Mouse (Mus musculus): ENCODE results near the gene Tmem59. TPM values are rescaled to one million over a fixed set of nuclear protein-coding genes. Genes with fewer than 3 reads are reported as not detected.
A peak's percentile ranks its signal among the peaks of the same experiment; 100 is the strongest.

The Tmem59 gene
- 423 and 430 TPM in 2 replicates for polyA plus RNA-seq (2015; fragmentation: Nextera tagmentation; extraction: Ambion mirVana)

GRCm38 (mm10) chr4:107178182-107178829, at the start of gene Tmem59:
TSS of gene Tmem59 (plus strand) at chr4:107178399.
- Histone ChIP-seq H3K27me3 (no peaks in the 10 kb centered on the region), H3K9me3 (no peaks in the 10 kb centered on the region)
- WGBS, result under 1% methylated on average over 48 of the region's 49 CpGs

GRCm38 (mm10) chr4:107129373-107129772, 48.8 kb upstream of the Tmem59 start:
- Histone ChIP-seq H3K4me2 (replicated peaks) (no peak overlapping the region), H3K27me3 (no peaks in the 10 kb centered on the region), H3K9ac (no peak overlapping the region), H3K9me3 (no peaks in the 10 kb centered on the region), H3K27ac (no peak overlapping the region), H3K4me3 (no peak overlapping the region), H3K36me3 (no peaks in the 10 kb centered on the region), H3K4me1 (peaks cover 27% of the 10 kb centered on the region)
- no peak for ATAC-seq (ENCODE audit: low FRiP score, low read depth)
- 80% methylated on average over 8 of the region's 8 CpGs for WGBS

More at GRCm38 (mm10) chr4:107178182-107178829, at the start of gene Tmem59:
- Histone ChIP-seq H3K9ac (peak within 1 kb of the TSS; percentile 93), H3K4me1 (peaks cover 41% of the 10 kb centered on the region), H3K4me3 (peak within 1 kb of the TSS; percentile 96), H3K4me2 (replicated peaks) (peak within 1 kb of the TSS; percentile 81), H3K36me3 (peaks cover 17% of the 10 kb centered on the region), H3K27ac (peak within 1 kb of the TSS; percentile 96)
- peak; percentile 96 for ATAC-seq (ENCODE audit: low FRiP score, low read depth)

- Histone ChIP-seq H3K4me3 (no peak overlapping the region), H3K27ac (no peak overlapping the region), H3K4me1 (peaks cover 19% of the 10 kb centered on the region), H3K36me3 (no peaks in the 10 kb centered on the region), H3K27me3 (no peaks in the 10 kb centered on the region), H3K4me2 (replicated peaks) (no peak overlapping the region), H3K9me3 (no peaks in the 10 kb centered on the region), H3K9ac (no peak overlapping the region)
- ATAC-seq (ENCODE audit: low FRiP score, low read depth), result no peak
- 33% methylated on average over 9 of the region's 9 CpGs for WGBS
Measured at GRCm38 (mm10) chr4:107130534-107130933, 47.7 kb upstream of the Tmem59 start.

GRCm38 (mm10) chr4:107134891-107135290, 43.3 kb upstream of the Tmem59 start:
- Histone ChIP-seq H3K4me1 (peaks cover 45% of the 10 kb centered on the region), H3K4me3 (no peak overlapping the region), H3K27me3 (peaks cover 14% of the 10 kb centered on the region), H3K36me3 (no peaks in the 10 kb centered on the region; the same call in 1 of the 2 replicates), H3K4me2 (replicated peaks) (no peak overlapping the region), H3K9ac (no peak overlapping the region), H3K27ac (no peak overlapping the region), H3K9me3 (no peaks in the 10 kb centered on the region)
- no peak for ATAC-seq (ENCODE audit: low FRiP score, low read depth)
- WGBS, result 85% methylated on average over 3 of the region's 3 CpGs

- Histone ChIP-seq H3K27ac (no peak overlapping the region), H3K9me3 (no peaks in the 10 kb centered on the region), H3K36me3 (no peaks in the 10 kb centered on the region; the same call in 1 of the 2 replicates), H3K4me3 (no peak overlapping the region), H3K27me3 (peaks cover 14% of the 10 kb centered on the region), H3K4me2 (replicated peaks) (no peak overlapping the region), H3K9ac (no peak overlapping the region), H3K4me1 (peaks cover 48% of the 10 kb centered on the region)
- no peak for ATAC-seq (ENCODE audit: low FRiP score, low read depth)
- WGBS, result 64% methylated on average over 5 of the region's 5 CpGs
Measured at GRCm38 (mm10) chr4:107135663-107136062, 42.5 kb upstream of the Tmem59 start.

- Histone ChIP-seq H3K9me3 (no peaks in the 10 kb centered on the region), H3K27me3 (peaks cover 14% of the 10 kb centered on the region), H3K4me3 (no peak overlapping the region), H3K27ac (no peak overlapping the region), H3K4me1 (peaks cover 48% of the 10 kb centered on the region), H3K9ac (no peak overlapping the region), H3K4me2 (replicated peaks) (no peak overlapping the region), H3K36me3 (no peaks in the 10 kb centered on the region; the same call in 1 of the 2 replicates)
- ATAC-seq (ENCODE audit: low FRiP score, low read depth), result no peak
- WGBS, result 51% methylated on average over 3 of the region's 3 CpGs
Measured at GRCm38 (mm10) chr4:107136531-107136930, 41.7 kb upstream of the Tmem59 start.

- Histone ChIP-seq H3K9me3 (no peaks in the 10 kb centered on the region), H3K4me3 (no peak overlapping the region), H3K9ac (peak overlapping the region; percentile 13; the same call in 1 of the 2 replicates), H3K4me2 (replicated peaks) (no peak overlapping the region), H3K27ac (no peak overlapping the region), H3K36me3 (peaks cover 10% of the 10 kb centered on the region), H3K27me3 (peaks cover 14% of the 10 kb centered on the region), H3K4me1 (peaks cover 50% of the 10 kb centered on the region)
- no peak for ATAC-seq (ENCODE audit: low FRiP score, low read depth)
- 26% methylated on average over 37 of the region's 37 CpGs for WGBS
Measured at GRCm38 (mm10) chr4:107138948-107139835, 39.0 kb upstream of the Tmem59 start.

GRCm38 (mm10) chr4:107139836-107140631, 38.2 kb upstream of the Tmem59 start:
- Histone ChIP-seq H3K4me3 (no peak overlapping the region), H3K4me2 (replicated peaks) (no peak overlapping the region), H3K36me3 (peaks cover 10% of the 10 kb centered on the region), H3K4me1 (peaks cover 56% of the 10 kb centered on the region), H3K9ac (no peak overlapping the region), H3K27me3 (peaks cover 14% of the 10 kb centered on the region), H3K27ac (no peak overlapping the region), H3K9me3 (no peaks in the 10 kb centered on the region)
- WGBS, result 32% methylated on average over 13 of the region's 13 CpGs
- no peak for ATAC-seq (ENCODE audit: low FRiP score, low read depth)

GRCm38 (mm10) chr4:107143511-107143910, 34.7 kb upstream of the Tmem59 start:
- Histone ChIP-seq H3K36me3 (peaks cover 34% of the 10 kb centered on the region), H3K4me2 (replicated peaks) (no peak overlapping the region), H3K4me3 (no peak overlapping the region), H3K27me3 (peaks cover 10% of the 10 kb centered on the region), H3K9ac (no peak overlapping the region), H3K27ac (no peak overlapping the region), H3K9me3 (no peaks in the 10 kb centered on the region), H3K4me1 (peaks cover 29% of the 10 kb centered on the region)
- no peak for ATAC-seq (ENCODE audit: low FRiP score, low read depth)
- WGBS, result 87% methylated on average over 8 of the region's 8 CpGs

- no peak overlapping the region for H3K9ac ChIP-seq
- no peak overlapping the region for H3K4me3 ChIP-seq
- WGBS, result 86% methylated on average over 6 of the region's 6 CpGs
- no peaks in the 10 kb centered on the region for H3K4me1 ChIP-seq
- peaks cover 51% of the 10 kb centered on the region for H3K36me3 ChIP-seq
- H3K27me3 ChIP-seq, result no peaks in the 10 kb centered on the region
- no peak overlapping the region for H3K4me2 ChIP-seq (replicated peaks)
- no peak overlapping the region for H3K27ac ChIP-seq
- no peak for ATAC-seq (ENCODE audit: low FRiP score, low read depth)
- H3K9me3 ChIP-seq, result no peaks in the 10 kb centered on the region
Measured at GRCm38 (mm10) chr4:107150991-107151390, 27.2 kb upstream of the Tmem59 start.

GRCm38 (mm10) chr4:107152571-107152970, 25.6 kb upstream of the Tmem59 start:
- no peaks in the 10 kb centered on the region for H3K4me1 ChIP-seq
- no peak overlapping the region for H3K4me2 ChIP-seq (replicated peaks)
- WGBS, result 82% methylated on average over 8 of the region's 8 CpGs
- no peak overlapping the region for H3K9ac ChIP-seq
- H3K4me3 ChIP-seq, result no peak overlapping the region
- H3K9me3 ChIP-seq, result no peaks in the 10 kb centered on the region
- no peak for ATAC-seq (ENCODE audit: low FRiP score, low read depth)
- H3K27me3 ChIP-seq, result no peaks in the 10 kb centered on the region
- peaks cover 49% of the 10 kb centered on the region for H3K36me3 ChIP-seq
- H3K27ac ChIP-seq, result no peak overlapping the region
